Mouse (Mus musculus): ENCODE data around the gene Mief2.

The Mief2 gene

GRCm38 (mm10) chr11:60728260-60728761, at the start of gene Mief2:
Gene Mief2 (plus strand): TSS chr11:60728398.
- peak; percentile 85 for DNase-seq (ENCODE audit: low spot score)

GRCm38 (mm10) chr11:60696165-60696564, 32.0 kb upstream of the Mief2 start:
- DNase-seq (ENCODE audit: low spot score): no peak

GRCm38 (mm10) chr11:60697561-60697960, 30.6 kb upstream of the Mief2 start:
- DNase-seq (ENCODE audit: low spot score): no peak

- no peak for DNase-seq (ENCODE audit: low spot score)
Observed at GRCm38 (mm10) chr11:60698806-60699523, 29.2 kb upstream of the Mief2 start.

GRCm38 (mm10) chr11:60699524-60700075, 28.6 kb upstream of the Mief2 start, which contains the start of gene Llgl1:
Gene Llgl1 (plus strand): TSS chr11:60699723.
- DNase-seq (ENCODE audit: low spot score): peak; percentile 78

- DNase-seq (ENCODE audit: low spot score): no peak
Observed at GRCm38 (mm10) chr11:60700320-60701185, 27.6 kb upstream of the Mief2 start.

- no peak for DNase-seq (ENCODE audit: low spot score)
Observed at GRCm38 (mm10) chr11:60701611-60702010, 26.6 kb upstream of the Mief2 start.

- peak; percentile 42 for DNase-seq (ENCODE audit: low spot score)
Observed at GRCm38 (mm10) chr11:60703131-60703530, 25.1 kb upstream of the Mief2 start.

- DNase-seq (ENCODE audit: low spot score): no peak
Observed at GRCm38 (mm10) chr11:60704023-60704880, 23.9 kb upstream of the Mief2 start.

GRCm38 (mm10) chr11:60705255-60705654, 22.9 kb upstream of the Mief2 start:
- DNase-seq (ENCODE audit: low spot score): no peak

- DNase-seq (ENCODE audit: low spot score): no peak
Observed at GRCm38 (mm10) chr11:60706076-60706475, 22.1 kb upstream of the Mief2 start.

GRCm38 (mm10) chr11:60706696-60707480, 21.3 kb upstream of the Mief2 start:
- DNase-seq (ENCODE audit: low spot score): no peak

- DNase-seq (ENCODE audit: low spot score): no peak
Observed at GRCm38 (mm10) chr11:60707672-60708071, 20.5 kb upstream of the Mief2 start.

GRCm38 (mm10) chr11:60708631-60709030, 19.6 kb upstream of the Mief2 start:
- no peak for DNase-seq (ENCODE audit: low spot score)

GRCm38 (mm10) chr11:60709481-60710465, 18.4 kb upstream of the Mief2 start:
- DNase-seq (ENCODE audit: low spot score): no peak

GRCm38 (mm10) chr11:60711218-60711617, 17.0 kb upstream of the Mief2 start:
- DNase-seq (ENCODE audit: low spot score): no peak

GRCm38 (mm10) chr11:60712040-60712439, 16.2 kb upstream of the Mief2 start:
- no peak for DNase-seq (ENCODE audit: low spot score)

GRCm38 (mm10) chr11:60712639-60713255, 15.5 kb upstream of the Mief2 start:
- no peak for DNase-seq (ENCODE audit: low spot score)

GRCm38 (mm10) chr11:60715833-60716232, 12.4 kb upstream of the Mief2 start:
- DNase-seq (ENCODE audit: low spot score): no peak

All from spleen, adult 12 weeks (tissue).